Mouse (Mus musculus) cerebral cortex, adult 2 months (tissue): ENCODE measurements around the gene Rarg.

ENCODE experiments used
- WGBS: fragments of 180-500 bp; shearing (Covaris S2); methylation state at CpG from one replicate; pipeline ENCODE4 v1.1.7; 2018; 5-methylcytosine and 5-hydroxymethylcytosine counted together

Gene Rarg

GRCm38 (mm10) chr15:102257202-102258075, at the start of gene Rarg:
TSS of gene Rarg (minus strand) at chr15:102257517.
- 2% methylated on average over 43 of the region's 46 CpGs for WGBS

- WGBS: 74% methylated on average over 6 of the region's 6 CpGs
These were observed 45.2 kb upstream of the Rarg start for GRCm38 (mm10) chr15:102302542-102302941.

GRCm38 (mm10) chr15:102296368-102297006, 39.2 kb upstream of the Rarg start:
- WGBS: 6% methylated on average over 24 of the region's 24 CpGs

GRCm38 (mm10) chr15:102295633-102296367, 38.5 kb upstream of the Rarg start, which contains the start of gene Espl1:
TSS of gene Espl1 (plus strand) at chr15:102296266.
- 3% methylated on average over 25 of the region's 25 CpGs for WGBS

GRCm38 (mm10) chr15:102283648-102284047, 26.3 kb upstream of the Rarg start:
- 87% methylated on average over 3 of the region's 3 CpGs for WGBS

GRCm38 (mm10) chr15:102282463-102283292, 25.4 kb upstream of the Rarg start:
- WGBS: 77% methylated on average over 8 of the region's 8 CpGs

GRCm38 (mm10) chr15:102280623-102281022, 23.3 kb upstream of the Rarg start:
- 94% methylated on average over 19 of the region's 19 CpGs for WGBS

GRCm38 (mm10) chr15:102279783-102280520, 22.6 kb upstream of the Rarg start:
- WGBS: 24% methylated on average over 13 of the region's 13 CpGs

- under 1% methylated on average over 65 of the region's 65 CpGs for WGBS
These were observed 21.9 kb upstream of the Rarg start, which contains the start of gene Mfsd5 for GRCm38 (mm10) chr15:102279092-102279782. TSS of gene Mfsd5 (plus strand) at chr15:102279454.

- 35% methylated on average over 7 of the region's 7 CpGs for WGBS
These were observed 21.4 kb upstream of the Rarg start for GRCm38 (mm10) chr15:102278726-102279091.

GRCm38 (mm10) chr15:102273982-102274716, 16.8 kb upstream of the Rarg start:
- WGBS: 71% methylated on average over 6 of the region's 6 CpGs

GRCm38 (mm10) chr15:102271441-102271840, 14.1 kb upstream of the Rarg start:
- 53% methylated on average over 3 of the region's 3 CpGs for WGBS

- WGBS: 43% methylated on average over 21 of the region's 21 CpGs
These were observed 13.1 kb upstream of the Rarg start, which contains the start of gene Gm9918 for GRCm38 (mm10) chr15:102270274-102270960. TSS of gene Gm9918 (plus strand) at chr15:102270563.

GRCm38 (mm10) chr15:102265548-102265947, 8.2 kb upstream of the Rarg start:
- WGBS: 86% methylated on average over 5 of the region's 5 CpGs

GRCm38 (mm10) chr15:102263037-102263436, 5.7 kb upstream of the Rarg start:
- 83% methylated on average over 2 of the region's 2 CpGs for WGBS

- WGBS: 43% methylated on average over 7 of the region's 7 CpGs
These were observed 5.3 kb upstream of the Rarg start for GRCm38 (mm10) chr15:102262582-102262981.

- WGBS: 48% methylated on average over 11 of the region's 11 CpGs
These were observed 1.4 kb upstream of the Rarg start for GRCm38 (mm10) chr15:102258581-102259253.

- 17% methylated on average over 12 of the region's 12 CpGs for WGBS
These were observed 756 bp upstream of the Rarg start for GRCm38 (mm10) chr15:102258076-102258470.
